Mouse (Mus musculus) naive thymus-derived CD4-positive, alpha-beta T cell, adult 5 months (primary cell): Measurements from ENCODE around the gene Hoxb3. TPM values are rescaled to one million over a fixed set of nuclear protein-coding genes. Genes with fewer than 3 reads are reported as not detected.

ENCODE experiments used
- polyA plus RNA-seq: library from polyadenylated mRNA; unstranded; fragments of 100-300 nt; shearing (Covaris generic); gene quantifications from one replicate; pipeline ENCODE4 v1.2.1, GENCODE M21; 2017

Gene Hoxb3
- polyA plus RNA-seq = not detected

DNA sequence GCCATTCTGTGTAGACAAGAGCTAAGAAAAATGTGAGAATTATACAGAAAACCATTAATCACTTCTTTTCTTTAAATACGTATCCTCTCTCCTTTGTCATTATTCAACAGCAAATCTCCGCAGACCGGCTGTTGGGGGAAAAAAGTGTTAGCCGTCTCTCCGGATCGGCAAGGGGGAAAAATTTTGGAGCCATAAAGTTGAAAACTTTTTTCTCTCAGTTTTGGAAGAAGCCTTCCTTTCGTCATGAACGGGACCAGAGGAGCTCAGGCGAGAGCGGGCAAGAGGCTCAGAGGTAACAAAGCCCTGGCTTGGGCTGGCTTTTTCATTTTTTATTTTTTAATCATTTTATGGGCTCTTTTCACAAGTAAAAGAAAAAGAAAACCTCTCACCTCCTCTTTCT lies at the start of gene Hoxb3:
TSS of gene Hoxb3 (plus strand) at position 173 of the 400 bp plus-strand sequence.

DNA sequence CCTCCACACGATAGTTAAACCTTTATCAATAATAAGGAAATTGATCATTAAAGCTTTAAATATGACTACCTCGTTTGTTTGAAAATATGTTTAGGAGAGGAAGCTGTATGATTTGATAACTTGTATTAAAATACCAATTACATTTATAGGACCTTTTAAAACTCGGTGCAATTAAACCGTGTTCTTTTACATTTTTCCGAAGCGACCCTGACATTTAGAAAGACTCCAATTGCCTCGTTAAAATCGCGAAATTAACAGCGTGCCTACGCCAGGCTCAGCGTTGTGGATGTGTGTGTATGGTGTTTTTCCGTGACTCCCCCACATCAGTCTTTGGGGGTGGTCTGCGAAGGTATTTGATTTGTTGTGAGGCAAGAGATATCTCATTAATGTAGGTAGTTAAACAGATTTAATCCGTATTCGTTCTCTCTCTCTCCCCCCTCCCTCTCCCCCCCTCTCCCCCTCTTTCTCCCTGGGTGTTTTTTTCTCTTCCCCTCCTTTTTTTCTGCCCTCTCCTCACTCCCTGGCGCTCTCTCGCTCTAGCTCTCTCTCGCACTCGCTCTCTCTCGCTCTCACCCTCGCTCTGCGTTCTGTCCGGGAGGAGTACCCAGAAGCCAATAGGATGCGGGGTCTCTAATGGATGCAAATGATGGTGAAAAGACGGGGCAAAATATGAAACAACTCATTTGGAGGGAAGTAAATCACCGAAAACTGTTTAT lies 41.1 kb upstream of the Hoxb3 start, which contains the start of gene Hoxb8:
TSS of gene Hoxb8 (plus strand) at position 51 of the 716 bp plus-strand sequence.

DNA sequence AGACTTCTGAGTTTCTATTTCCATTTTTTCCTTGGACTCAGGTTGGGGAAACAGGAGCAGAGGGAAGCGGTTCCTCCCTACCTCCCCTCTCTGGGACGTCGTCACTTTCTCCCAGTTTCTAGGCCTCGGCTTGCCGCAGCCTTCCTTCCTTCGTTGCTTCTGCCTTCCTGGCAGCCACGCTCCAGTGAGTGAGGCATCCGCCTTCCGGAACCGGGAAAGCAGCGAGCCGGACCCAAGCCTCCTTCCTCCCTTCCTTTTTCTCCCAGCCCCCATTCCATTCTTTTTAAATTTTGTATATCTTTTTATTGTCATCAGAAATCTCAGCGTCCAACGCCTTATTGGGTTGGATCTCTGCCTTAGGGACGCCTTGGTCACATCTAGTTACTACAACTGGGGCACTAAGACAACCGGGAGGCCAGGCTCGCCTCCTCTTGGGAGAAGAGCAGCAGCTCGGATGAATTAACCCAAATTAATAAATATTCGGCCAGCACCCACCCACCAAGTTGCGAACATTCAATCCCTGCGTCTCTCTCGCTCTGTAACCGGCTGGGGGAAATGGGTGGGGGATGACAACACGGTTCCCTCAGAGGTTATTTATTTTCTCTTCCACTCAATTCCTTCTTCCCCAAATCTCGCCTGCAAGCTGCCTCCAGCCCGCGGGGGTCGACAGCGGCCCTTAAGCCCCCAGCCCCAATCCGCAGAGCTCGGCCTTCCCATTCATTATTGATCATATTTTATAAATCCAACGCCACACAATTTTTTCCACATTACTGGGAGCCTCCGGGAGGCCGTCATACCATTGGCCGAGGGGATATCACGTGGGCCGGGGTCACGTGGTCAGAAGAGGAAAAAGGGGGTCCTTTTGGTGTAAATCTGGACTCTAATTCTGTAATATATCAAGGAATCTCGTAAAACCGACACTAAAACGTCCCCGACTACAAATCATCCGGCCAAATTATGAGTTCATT lies 37.1 kb upstream of the Hoxb3 start, which contains the start of gene Hoxb7:
TSS of gene Hoxb7 (plus strand) at position 853 of the 968 bp plus-strand sequence.

DNA sequence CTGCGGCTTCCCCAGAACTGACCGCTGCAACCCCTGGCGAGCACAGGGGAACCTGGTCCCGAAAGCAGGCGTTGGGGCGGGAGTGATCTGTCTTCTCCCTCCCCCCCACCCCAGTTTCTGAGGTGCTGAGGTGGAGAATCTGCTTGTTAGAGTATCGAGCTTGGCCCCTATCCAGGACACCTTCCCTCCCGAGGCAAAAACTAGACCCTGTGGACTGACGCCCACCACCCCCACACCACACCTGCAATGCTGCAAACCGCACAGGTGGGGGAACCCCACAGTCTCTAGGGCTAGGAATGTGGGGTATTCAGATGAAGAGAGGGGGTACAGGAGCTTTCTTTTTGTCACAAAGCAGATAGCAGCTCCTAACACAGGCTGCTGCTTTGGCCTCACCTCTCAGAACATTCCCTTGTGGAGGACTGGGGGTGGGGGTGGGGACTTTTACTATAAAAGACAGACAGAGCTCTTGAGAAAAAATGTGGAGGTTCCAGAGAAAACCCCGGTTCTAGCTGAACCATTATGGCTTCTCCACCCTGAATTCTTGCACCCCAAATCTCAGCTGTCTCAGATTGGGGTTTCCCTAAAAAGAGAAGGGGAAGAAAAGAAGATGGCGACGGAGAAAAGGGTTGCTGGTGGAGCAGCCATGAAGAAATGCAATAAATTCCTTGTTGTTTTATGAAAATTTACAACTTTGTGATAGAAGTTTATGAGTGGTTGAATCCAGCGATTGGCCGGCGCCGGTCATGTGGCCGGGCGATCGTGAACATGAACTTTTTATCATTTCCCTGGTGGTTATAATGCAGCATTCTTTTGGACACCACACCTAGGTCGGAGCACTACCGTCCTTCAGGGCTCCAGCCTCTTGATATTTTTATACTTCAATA lies 31.2 kb upstream of the Hoxb3 start, which contains the start of gene Hoxb6:
TSS of gene Hoxb6 (plus strand) at position 796 of the 884 bp plus-strand sequence.

DNA sequence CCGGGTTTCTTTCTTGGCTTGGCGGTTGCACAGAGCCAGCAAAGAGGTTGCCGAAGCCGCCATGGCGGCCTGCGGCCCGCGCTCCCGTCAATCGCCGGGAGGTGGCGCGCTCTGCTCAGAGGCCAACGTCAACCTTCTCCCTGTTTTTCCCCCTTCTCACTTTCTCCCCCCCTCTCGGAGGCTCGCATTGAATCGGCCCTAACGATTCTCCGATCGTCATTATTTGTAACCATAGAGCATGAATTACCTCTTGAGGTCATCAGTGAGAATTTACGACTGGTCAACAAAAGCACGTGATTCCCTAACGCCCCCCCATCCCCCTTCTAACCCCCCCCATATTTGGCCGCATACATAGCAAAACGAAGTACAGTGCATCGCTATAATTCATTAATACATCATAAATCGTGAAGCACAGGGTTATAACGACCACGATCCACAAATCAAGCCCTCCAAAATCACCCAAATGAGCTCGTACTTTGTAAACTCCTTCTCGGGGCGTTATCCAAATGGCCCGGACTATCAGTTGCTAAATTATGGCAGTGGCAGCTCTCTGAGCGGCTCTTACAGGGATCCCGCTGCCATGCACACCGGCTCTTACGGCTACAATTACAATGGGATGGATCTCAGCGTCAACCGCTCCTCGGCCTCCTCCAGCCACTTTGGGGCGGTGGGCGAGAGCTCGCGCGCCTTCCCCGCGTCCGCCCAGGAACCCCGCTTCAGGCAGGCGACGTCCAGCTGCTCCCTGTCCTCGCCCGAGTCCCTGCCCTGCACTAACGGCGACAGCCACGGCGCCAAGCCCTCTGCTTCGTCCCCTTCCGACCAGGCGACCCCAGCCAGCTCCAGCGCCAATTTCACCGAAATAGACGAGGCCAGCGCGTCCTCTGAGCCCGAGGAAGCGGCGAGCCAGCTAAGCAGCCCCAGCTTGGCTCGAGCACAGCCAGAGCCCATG lies 19.7 kb upstream of the Hoxb3 start, which contains the start of gene Hoxb5:
TSS of gene Hoxb5 (plus strand) at position 186 of the 949 bp plus-strand sequence.

DNA sequence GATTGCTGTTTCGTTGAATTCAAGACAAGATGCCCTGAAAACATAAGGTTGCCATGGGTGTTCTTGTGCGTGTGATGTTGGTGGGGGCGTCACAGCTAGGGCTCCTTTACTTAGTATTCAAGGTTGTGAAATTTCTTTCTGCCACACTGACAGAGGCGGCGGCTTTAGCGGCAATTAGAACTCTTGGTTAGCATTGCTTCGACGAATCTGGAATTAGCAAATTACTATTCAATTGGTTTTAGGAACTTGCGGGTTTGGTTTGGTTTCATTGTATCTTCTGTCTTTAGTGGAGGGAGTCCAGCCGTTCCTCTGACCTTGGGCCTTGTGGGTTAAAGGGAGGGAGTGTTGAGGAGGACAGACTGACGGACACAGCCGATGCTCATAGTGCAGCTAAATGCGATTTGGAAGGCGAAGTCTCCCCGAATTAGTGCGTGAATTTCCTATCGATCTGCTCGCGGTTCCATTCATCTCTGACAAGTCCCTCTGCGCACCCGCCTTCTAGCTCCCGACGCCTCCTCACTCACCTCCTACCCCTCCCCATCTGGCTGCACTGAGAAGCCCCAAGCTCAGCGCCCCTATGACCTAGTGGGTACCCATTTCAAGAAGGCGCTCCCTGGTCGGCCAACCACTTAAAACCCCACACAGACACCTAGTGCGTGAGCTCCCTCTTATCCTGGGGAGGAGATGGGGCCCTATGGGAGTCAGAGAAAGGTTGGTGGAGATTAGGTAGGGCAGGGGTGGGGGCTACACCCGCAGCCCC lies 5.3 kb upstream of the Hoxb3 start, which contains the start of gene Hoxb4:
TSS of gene Hoxb4 (plus strand) at position 660 of the 760 bp plus-strand sequence.

DNA sequence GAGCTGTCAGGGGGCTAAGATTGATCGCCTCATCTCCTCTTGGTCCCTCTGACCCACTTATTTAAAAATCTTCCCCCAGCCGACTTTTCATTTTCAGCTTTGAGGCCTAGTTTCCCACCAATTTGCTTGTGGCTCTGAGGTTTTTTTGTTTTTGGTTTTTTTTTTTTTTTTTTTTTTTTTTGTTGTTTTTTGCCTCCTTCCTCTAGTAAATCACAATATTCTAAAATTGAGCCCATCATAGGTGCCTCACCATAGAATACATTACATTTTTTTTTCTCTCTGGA lies 27.2 kb downstream of the Hoxb3 start, which contains the start of gene Hoxb2:
TSS of gene Hoxb2 (plus strand) at position 185 of the 284 bp plus-strand sequence.

DNA sequence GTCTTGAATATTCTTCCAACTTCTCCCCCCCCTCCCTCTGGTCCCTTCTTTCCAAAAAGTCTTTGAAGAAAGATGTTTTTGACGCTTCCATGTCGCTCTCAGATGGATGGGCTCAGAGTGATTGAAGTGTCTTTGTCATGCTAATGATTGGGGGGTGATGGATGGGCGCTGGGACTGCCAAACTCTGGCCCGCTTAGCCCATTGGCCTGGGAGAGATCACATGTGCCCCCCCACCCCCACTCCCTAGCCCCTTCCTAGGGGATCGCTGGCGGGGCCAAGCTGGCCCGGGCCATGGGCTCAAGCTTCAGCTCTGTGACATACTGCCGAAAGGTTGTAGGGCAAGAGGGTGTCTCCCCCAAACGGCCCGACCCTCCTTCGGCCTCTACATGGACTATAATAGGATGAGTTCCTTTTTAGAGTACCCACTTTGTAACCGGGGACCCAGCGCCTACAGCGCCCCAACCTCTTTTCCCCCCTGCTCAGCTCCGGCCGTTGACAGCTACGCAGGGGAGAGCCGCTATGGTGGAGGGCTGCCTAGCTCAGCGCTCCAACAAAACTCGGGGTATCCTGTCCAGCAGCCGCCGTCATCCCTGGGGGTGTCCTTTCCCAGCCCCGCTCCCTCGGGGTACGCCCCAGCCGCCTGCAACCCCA lies 42.4 kb downstream of the Hoxb3 start, which contains the start of gene Hoxb1:
TSS of gene Hoxb1 (plus strand) at position 312 of the 651 bp plus-strand sequence.

Other genes starting within 250 kb of the Hoxb3 start
- 247 TPM for gene Atp5g1, start 247.7 kb upstream of the Hoxb3 start, polyA plus RNA-seq
- gene Calcoco2, start 211.4 kb upstream of the Hoxb3 start, polyA plus RNA-seq = not detected
- not detected for gene Ttll6, start 189.5 kb upstream of the Hoxb3 start, polyA plus RNA-seq
- not detected for gene Hoxb13, start 129.0 kb upstream of the Hoxb3 start, polyA plus RNA-seq
- not detected for gene Hoxb9, start 51.9 kb upstream of the Hoxb3 start, polyA plus RNA-seq
- not detected for gene Hoxb8, start 41.4 kb upstream of the Hoxb3 start, polyA plus RNA-seq
- not detected for gene Hoxb7, start 36.7 kb upstream of the Hoxb3 start, polyA plus RNA-seq
- gene Hoxb6, start 30.9 kb upstream of the Hoxb3 start, polyA plus RNA-seq = not detected
- not detected for gene Hoxb5, start 20.0 kb upstream of the Hoxb3 start, polyA plus RNA-seq
- gene Hoxb4, start 5.1 kb upstream of the Hoxb3 start, polyA plus RNA-seq = 0.22 TPM
- not detected for gene Hoxb2, start 27.2 kb downstream of the Hoxb3 start, polyA plus RNA-seq
- not detected for gene Hoxb1, start 42.4 kb downstream of the Hoxb3 start, polyA plus RNA-seq
- 742 TPM for gene Skap1, start 141.3 kb downstream of the Hoxb3 start, polyA plus RNA-seq